Mouse (Mus musculus) spleen, adult 2 months (tissue): ENCODE results near the gene Tmem132d.

ENCODE experiments used
- CTCF ChIP-seq: fragments of 200-500 bp; IDR thresholded peaks from 2 replicates; pipeline ENCODE4 v1.5.1; 2011; ENCODE audit warnings: mild to moderate bottlenecking, inconsistent platforms; ENCODE audit not compliant: insufficient read depth, insufficient read length, insufficient replicate concordance; ENCODE audit errors: extremely low read depth
- POLR2A ChIP-seq: fragments of 200-500 bp; IDR thresholded peaks from 2 replicates; pipeline ENCODE4 v1.6.1; 2011; ENCODE audit warnings: low read depth, low read length, inconsistent platforms

DNA sequence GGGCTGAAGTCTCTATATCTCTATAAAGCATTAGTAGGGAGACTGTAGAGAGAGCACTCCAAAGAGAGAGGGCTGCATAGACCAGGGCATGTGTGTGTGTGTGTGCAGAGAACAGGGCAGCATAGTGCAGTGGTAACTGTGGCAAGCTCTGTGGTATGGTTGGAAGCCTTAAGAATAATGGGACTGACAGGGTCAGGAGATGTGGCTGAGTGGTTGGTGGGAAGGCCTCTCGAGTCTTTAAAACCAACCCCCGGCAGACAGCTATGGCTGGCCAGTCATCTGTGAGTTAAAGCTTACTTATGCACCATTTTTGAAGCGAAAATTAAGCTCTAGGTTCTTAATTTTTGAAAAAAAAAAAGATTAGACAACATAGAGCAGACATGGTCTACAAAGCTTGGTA, 439.4 kb downstream of the Tmem132d start:
- TF ChIP-seq CTCF (no peak), POLR2A (no peak)
